Mouse (Mus musculus): Measurements from ENCODE around the gene Dyrk3.

- no peak for TF ChIP-seq CTCF (IDR thresholded peaks at IDR 0.05; ENCODE audit: borderline replicate concordance, extremely low read depth, insufficient read depth, insufficient read length)
- TF ChIP-seq POLR2A (IDR thresholded peaks at IDR 0.05; ENCODE audit: borderline replicate concordance, extremely low read depth, insufficient read depth, insufficient read length, poor library complexity, severe bottlenecking): no peak
These were observed 2.0 kb downstream of the Dyrk3 start for GRCm38 (mm10) chr1:131135960-131136629.
